20 mouse cellular contexts compared by ENCODE assay signal in genomic region chr19:18902694-18903067, GRCm38 (mm10).
DNase-seq lines count a peak whose midpoint lies in the region; ATAC-seq and TF ChIP-seq lines count a peak whose summit lies in the region.
"Had no signal": no experiment of that assay in that cellular context is flagged by ENCODE, and none has a peak within 500 bp of the region (broad histone marks: within the 10 kb centered on the region; RNA-seq: fewer than 3 reads in every experiment).

No protein-coding gene starts in this region.

- no peak for TF ChIP-seq CTCF in hindbrain, postnatal 0 days (IDR thresholded peaks at IDR 0.05; ENCODE audit: low read depth)

- no peak for DNase-seq in hindbrain, postnatal 0 days (ENCODE audit: low spot score)
- DNase-seq in kidney, postnatal 10 days = peak; percentile 7
- no peak for DNase-seq in kidney, adult 9 months
- no peak for DNase-seq in limb, embryonic 14.5 days (ENCODE audit: low spot score)
- no peak for DNase-seq in midbrain, embryonic 10.5 days (ENCODE audit: low spot score)
- DNase-seq: adrenal gland, postnatal 10 days; cerebellum, adult 9-11 months; heart, postnatal 10 days; lung, adult 18-20 months; lung, postnatal 14 days; right cerebral cortex, adult 18-20 months had no signal

- 67% methylated on average over 6 of the region's 6 CpGs for WGBS in hindbrain, postnatal 0 days
- 72% methylated on average over 6 of the region's 6 CpGs for WGBS in hindbrain, embryonic 13.5 days
- 10% methylated on average over 6 of the region's 6 CpGs for WGBS in limb, embryonic 14.5 days
- WGBS in neural tube, embryonic 14.5 days = 17% methylated on average over 6 of the region's 6 CpGs
- 92% methylated on average over 6 of the region's 6 CpGs for WGBS in midbrain, embryonic 10.5 days

- H3K9me3 ChIP-seq in hindbrain, postnatal 0 days (ENCODE audit: low read length) = no peaks in the 10 kb centered on the region
- no peaks in the 10 kb centered on the region for H3K9me3 ChIP-seq in hindbrain, embryonic 13.5 days
- no peaks in the 10 kb centered on the region for H3K9me3 ChIP-seq in limb, embryonic 14.5 days (ENCODE audit: control insufficient read depth, low read length)
- H3K9me3 ChIP-seq in neural tube, embryonic 14.5 days (ENCODE audit: control insufficient read depth, low read length) = no peaks in the 10 kb centered on the region
- no peaks in the 10 kb centered on the region for H3K9me3 ChIP-seq in midbrain, embryonic 10.5 days (replicated peaks)
- H3K9me3 ChIP-seq: forebrain, embryonic 12.5 days; hindbrain, embryonic 15.5 days; midbrain, embryonic 15.5 days had no signal

- 0 out of 2 replicates have a peak overlapping the region, but pooled peaks have one; percentile 13 for H3K4me2 ChIP-seq in hindbrain, postnatal 0 days (ENCODE audit: low read depth, low read length)
- no peak overlapping the region for H3K4me2 ChIP-seq in hindbrain, embryonic 13.5 days
- peak overlapping the region; percentile 13 for H3K4me2 ChIP-seq in limb, embryonic 14.5 days (replicated peaks; ENCODE audit: low read depth, low read length, severe bottlenecking)
- H3K4me2 ChIP-seq in neural tube, embryonic 14.5 days (ENCODE audit: low read depth, low read length) = peak overlapping the region; percentile 17; the same call in 1 of the 2 replicates
- H3K4me2 ChIP-seq: forebrain, embryonic 12.5 days; heart, embryonic 11.5 days; hindbrain, embryonic 15.5 days; liver, embryonic 11.5 days; midbrain, embryonic 15.5 days had no signal

- no peaks in the 10 kb centered on the region for H3K36me3 ChIP-seq in hindbrain, postnatal 0 days (ENCODE audit: insufficient read depth, low read length)
- no peaks in the 10 kb centered on the region for H3K36me3 ChIP-seq in hindbrain, embryonic 13.5 days
- H3K36me3 ChIP-seq in limb, embryonic 14.5 days (ENCODE audit: control insufficient read depth, insufficient read depth, low read length) = no peaks in the 10 kb centered on the region
- H3K36me3 ChIP-seq in neural tube, embryonic 14.5 days (ENCODE audit: control insufficient read depth, insufficient read depth, low read length) = no peaks in the 10 kb centered on the region
- no peaks in the 10 kb centered on the region for H3K36me3 ChIP-seq in midbrain, embryonic 10.5 days
- H3K36me3 ChIP-seq: forebrain, embryonic 12.5 days; hindbrain, embryonic 15.5 days; midbrain, embryonic 15.5 days had no signal

- H3K27me3 ChIP-seq in hindbrain, postnatal 0 days (ENCODE audit: insufficient read depth, low read length) = no peaks in the 10 kb centered on the region
- H3K27me3 ChIP-seq in hindbrain, embryonic 13.5 days = no peaks in the 10 kb centered on the region
- no peaks in the 10 kb centered on the region for H3K27me3 ChIP-seq in limb, embryonic 14.5 days (ENCODE audit: control insufficient read depth, insufficient read depth, low read length)
- H3K27me3 ChIP-seq in neural tube, embryonic 14.5 days (ENCODE audit: control insufficient read depth, insufficient read depth, low read length) = no peaks in the 10 kb centered on the region
- no peaks in the 10 kb centered on the region for H3K27me3 ChIP-seq in midbrain, embryonic 10.5 days (ENCODE audit: low read depth, poor library complexity, severe bottlenecking)
- H3K27me3 ChIP-seq: forebrain, embryonic 12.5 days; hindbrain, embryonic 15.5 days; midbrain, embryonic 15.5 days had no signal

- no peak for ATAC-seq in hindbrain, postnatal 0 days
- no peak for ATAC-seq in hindbrain, embryonic 13.5 days (ENCODE audit: low FRiP score)
- ATAC-seq in limb, embryonic 14.5 days (ENCODE audit: low FRiP score, low read depth) = no peak
- ATAC-seq in neural tube, embryonic 14.5 days (ENCODE audit: low read depth) = peak; percentile 68
- ATAC-seq: midbrain, embryonic 15.5 days had no signal

- 0 out of 2 replicates have a peak, but pooled peaks cover 7% of the 10 kb centered on the region for H3K4me1 ChIP-seq in hindbrain, postnatal 0 days (ENCODE audit: insufficient read depth, low read length)
- peaks cover 10% of the 10 kb centered on the region; the same call in 1 of the 2 replicates for H3K4me1 ChIP-seq in hindbrain, embryonic 13.5 days (replicated peaks)
- no peaks in the 10 kb centered on the region for H3K4me1 ChIP-seq in limb, embryonic 14.5 days (ENCODE audit: control insufficient read depth, insufficient read depth, low read length)
- H3K4me1 ChIP-seq in neural tube, embryonic 14.5 days (ENCODE audit: control insufficient read depth, insufficient read depth, low read length) = no peaks in the 10 kb centered on the region
- peaks cover 15% of the 10 kb centered on the region for H3K4me1 ChIP-seq in midbrain, embryonic 10.5 days

- H3K4me3 ChIP-seq in hindbrain, postnatal 0 days (ENCODE audit: low read length) = no peak overlapping the region
- no peak overlapping the region for H3K4me3 ChIP-seq in hindbrain, embryonic 13.5 days
- no peak overlapping the region for H3K4me3 ChIP-seq in limb, embryonic 14.5 days (replicated peaks; ENCODE audit: low read length)
- H3K4me3 ChIP-seq in neural tube, embryonic 14.5 days (ENCODE audit: low read depth, low read length) = no peak overlapping the region
- no peak overlapping the region for H3K4me3 ChIP-seq in midbrain, embryonic 10.5 days
- H3K4me3 ChIP-seq: forebrain, embryonic 12.5 days; hindbrain, embryonic 15.5 days; midbrain, embryonic 15.5 days; myocyte had no signal

- TF ChIP-seq POLR2A in limb, embryonic 14.5 days (IDR thresholded peaks at IDR 0.05; ENCODE audit: borderline replicate concordance, extremely low read depth, insufficient read depth, insufficient read length) = no peak

- no peak overlapping the region for H3K9ac ChIP-seq in hindbrain, postnatal 0 days (replicated peaks; ENCODE audit: low read length)
- H3K9ac ChIP-seq in hindbrain, embryonic 13.5 days = no peak overlapping the region
- H3K9ac ChIP-seq in limb, embryonic 14.5 days (ENCODE audit: low read depth, low read length, severe bottlenecking) = no peak overlapping the region
- no peak overlapping the region for H3K9ac ChIP-seq in neural tube, embryonic 14.5 days (replicated peaks; ENCODE audit: low read depth, low read length)
- H3K9ac ChIP-seq: forebrain, embryonic 12.5 days; hindbrain, embryonic 15.5 days; midbrain, embryonic 15.5 days had no signal

- H3K27ac ChIP-seq in hindbrain, postnatal 0 days = no peak overlapping the region
- H3K27ac ChIP-seq in hindbrain, embryonic 13.5 days = no peak overlapping the region
- H3K27ac ChIP-seq in limb, embryonic 14.5 days (replicated peaks; ENCODE audit: low read depth, low read length) = no peak overlapping the region
- no peak overlapping the region for H3K27ac ChIP-seq in neural tube, embryonic 14.5 days (ENCODE audit: low read depth, low read length)
- no peak overlapping the region for H3K27ac ChIP-seq in midbrain, embryonic 10.5 days (replicated peaks)
- H3K27ac ChIP-seq: forebrain, embryonic 12.5 days; hindbrain, embryonic 15.5 days; midbrain, embryonic 15.5 days; stomach, postnatal 0 days had no signal
